Mouse (Mus musculus) olfactory bulb, adult 2 months (tissue): ENCODE results near the gene Dgkd.

Experiments used
- CTCF ChIP-seq: fragments of 200-500 bp; IDR thresholded peaks from 2 replicates; pipeline ENCODE4 v1.5.1; 2012; ENCODE audit warnings: low read depth, mild to moderate bottlenecking, low read length, moderate library complexity; ENCODE audit not compliant: insufficient read depth
- POLR2A ChIP-seq: fragments of 200-500 bp; IDR thresholded peaks from 2 replicates; pipeline ENCODE4 v1.6.1; 2012; ENCODE audit warnings: mild to moderate bottlenecking, low read depth, low read length, moderate library complexity; ENCODE audit not compliant: insufficient read depth

- TF ChIP-seq CTCF (no peak), POLR2A (no peak)
Measured at GRCm38 (mm10) chr1:87813681-87814080, 39.4 kb upstream of the Dgkd start.
